Mouse (Mus musculus): ENCODE data around the gene Palm2.

- TF ChIP-seq CTCF (IDR thresholded peaks at IDR 0.05; ENCODE audit: insufficient read depth, low read length) (no peak), POLR2A (IDR thresholded peaks at IDR 0.05; ENCODE audit: borderline replicate concordance, extremely low read depth, low read depth, low read length) (no peak)
These were observed 37.6 kb upstream of the Palm2 start for GRCm38 (mm10) chr4:57396414-57396813.
